Mouse (Mus musculus): ENCODE data around the gene Sun1. TPM values are rescaled to one million over a fixed set of nuclear protein-coding genes. Genes with fewer than 3 reads are reported as not detected.

Gene Sun1
- polyA plus RNA-seq, 1 experiment from 2014 or later = 48.6 TPM

DNA sequence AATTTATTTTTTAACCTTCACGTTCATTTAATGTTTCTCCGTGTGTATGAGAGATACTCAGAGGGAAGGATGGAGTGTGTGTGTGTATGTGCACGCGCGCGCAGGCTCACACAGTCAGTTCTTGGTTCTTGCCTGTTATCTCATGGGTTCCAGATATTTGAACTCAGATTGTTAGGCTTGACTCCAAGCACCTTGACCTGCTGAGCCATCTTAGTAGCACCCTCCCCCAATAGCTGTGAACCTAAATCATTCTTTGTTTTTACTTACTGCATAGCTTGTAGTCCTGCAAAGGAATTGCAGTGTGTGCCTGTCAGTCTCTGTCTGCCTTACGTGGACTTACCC lies 9.2 kb downstream of the Sun1 start:
- no peak overlapping the region for H3K9ac ChIP-seq
- ATAC-seq (ENCODE audit: insufficient read depth, low FRiP score, low read depth) = no peak
- no peaks in the 10 kb centered on the region for H3K4me1 ChIP-seq
- no peak overlapping the region for H3K27ac ChIP-seq
- H3K9me3 ChIP-seq = no peaks in the 10 kb centered on the region
- H3K4me3 ChIP-seq (replicated peaks) = no peak overlapping the region
- H3K27me3 ChIP-seq (replicated peaks) = no peaks in the 10 kb centered on the region
- WGBS = 93% methylated on average over 7 of the region's 7 CpGs
- no peaks in the 10 kb centered on the region; the same call in 1 of the 2 replicates for H3K36me3 ChIP-seq
- no peak overlapping the region for H3K4me2 ChIP-seq

DNA sequence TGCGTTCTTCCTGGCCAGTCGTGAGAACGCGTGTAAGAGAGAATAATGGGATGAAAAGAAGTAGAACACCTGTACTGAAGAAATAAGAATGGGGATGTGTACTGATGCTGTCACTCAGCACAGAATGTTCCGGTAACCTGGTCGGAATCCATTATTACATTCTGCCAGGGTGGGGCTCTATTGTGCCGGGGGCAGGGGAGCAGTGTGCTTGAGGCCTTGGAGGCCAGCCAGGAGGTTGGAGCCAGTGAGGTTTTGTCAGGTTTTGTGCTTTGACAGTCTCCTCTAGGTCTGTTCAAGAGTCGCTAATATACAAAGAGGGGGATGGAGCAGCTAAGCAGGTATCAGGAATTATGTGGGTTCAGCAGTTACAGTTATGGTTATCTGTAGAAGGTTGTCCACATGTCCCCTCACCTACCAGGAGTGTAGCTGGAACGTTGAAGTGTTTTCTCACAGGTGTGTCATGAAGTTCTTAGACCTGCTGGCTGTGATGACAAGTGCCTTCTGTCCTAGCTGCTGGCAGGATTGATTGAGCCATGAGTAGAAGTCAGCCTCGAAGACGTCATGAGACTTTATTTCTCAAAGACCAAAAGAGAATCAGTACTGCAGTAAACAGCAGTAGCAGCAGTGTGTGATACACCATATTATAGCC lies 11.4 kb downstream of the Sun1 start:
- Histone ChIP-seq H3K4me1 (no peaks in the 10 kb centered on the region), H3K27ac (no peak overlapping the region), H3K36me3 (peaks cover 7% of the 10 kb centered on the region), H3K9ac (no peak overlapping the region), H3K4me2 (no peak overlapping the region), H3K27me3 (replicated peaks) (no peaks in the 10 kb centered on the region), H3K4me3 (replicated peaks) (no peak overlapping the region), H3K9me3 (no peaks in the 10 kb centered on the region)
- ATAC-seq (ENCODE audit: insufficient read depth, low FRiP score, low read depth) = no peak
- 80% methylated on average over 11 of the region's 11 CpGs for WGBS

DNA sequence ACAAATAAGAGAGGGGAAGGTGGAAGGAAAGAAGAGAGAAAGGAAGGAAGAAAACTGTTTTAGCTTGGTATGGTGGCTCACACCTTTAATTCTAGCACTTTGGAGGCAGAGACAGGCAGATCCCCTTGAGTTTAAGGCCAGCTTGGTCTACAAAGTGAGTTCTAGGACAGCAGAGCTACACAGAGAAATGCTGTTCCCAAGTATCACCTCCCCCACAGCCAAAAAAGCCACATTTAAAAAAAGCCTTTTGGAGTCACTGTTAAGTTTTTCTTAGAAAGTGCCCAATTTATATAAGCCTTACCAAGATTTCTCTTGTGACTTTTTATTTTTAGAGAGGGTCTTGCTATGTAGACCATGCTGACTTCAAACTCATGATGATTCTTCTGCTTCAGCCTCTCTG lies 13.9 kb downstream of the Sun1 start:
- no peaks in the 10 kb centered on the region for H3K27me3 ChIP-seq (replicated peaks)
- H3K36me3 ChIP-seq = peaks cover 9% of the 10 kb centered on the region
- H3K27ac ChIP-seq = no peak overlapping the region
- no peaks in the 10 kb centered on the region for H3K9me3 ChIP-seq
- H3K4me3 ChIP-seq (replicated peaks) = no peak overlapping the region
- no peaks in the 10 kb centered on the region for H3K4me1 ChIP-seq
- ATAC-seq (ENCODE audit: insufficient read depth, low FRiP score, low read depth) = no peak
- no peak overlapping the region for H3K9ac ChIP-seq
- no peak overlapping the region for H3K4me2 ChIP-seq

DNA sequence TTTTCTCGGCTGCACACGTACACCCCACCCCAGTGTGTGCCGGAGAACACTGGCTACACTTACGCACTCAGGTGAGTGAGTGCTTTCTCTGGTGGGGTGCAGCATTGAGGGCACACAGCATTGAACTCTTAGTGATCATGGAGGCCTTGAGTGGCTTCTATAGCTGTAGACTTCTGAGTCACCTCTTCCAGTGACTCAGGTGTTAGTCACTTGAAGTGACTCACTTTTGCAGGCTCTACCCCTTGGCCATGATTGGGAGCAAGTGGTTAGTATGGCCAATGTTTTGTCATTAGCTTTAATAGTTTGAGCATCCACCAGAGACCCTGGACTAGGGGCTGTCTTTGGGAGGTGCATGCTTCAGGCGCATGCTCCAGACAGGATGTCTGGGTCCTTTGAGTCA lies 14.7 kb downstream of the Sun1 start:
- ATAC-seq (ENCODE audit: insufficient read depth, low FRiP score, low read depth) = no peak
- Histone ChIP-seq H3K9me3 (no peaks in the 10 kb centered on the region), H3K36me3 (peaks cover 11% of the 10 kb centered on the region), H3K9ac (no peak overlapping the region), H3K27me3 (replicated peaks) (no peaks in the 10 kb centered on the region), H3K4me3 (replicated peaks) (no peak overlapping the region), H3K27ac (no peak overlapping the region), H3K4me2 (no peak overlapping the region), H3K4me1 (no peaks in the 10 kb centered on the region)
- WGBS = 96% methylated on average over 5 of the region's 5 CpGs

DNA sequence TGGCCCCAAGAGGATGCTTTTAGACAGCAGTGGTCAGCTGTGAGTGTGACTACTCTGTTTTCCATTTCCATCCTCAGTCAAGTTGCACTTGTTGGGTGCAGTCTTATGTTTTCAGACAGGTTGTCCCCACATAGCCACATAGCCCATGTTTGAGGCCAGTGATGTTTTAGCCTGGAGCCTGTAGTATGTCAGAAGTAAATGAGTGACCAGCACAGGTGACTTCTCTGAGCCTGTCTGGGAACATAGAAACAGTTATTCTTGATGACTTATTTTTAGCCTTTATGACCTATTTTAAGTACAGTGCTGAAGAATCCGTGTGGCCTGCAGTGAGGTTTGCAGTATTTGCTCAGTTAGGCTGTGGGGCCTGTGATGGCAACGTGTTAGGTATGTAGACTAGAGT lies 15.7 kb downstream of the Sun1 start:
- peaks cover 14% of the 10 kb centered on the region for H3K36me3 ChIP-seq
- H3K4me1 ChIP-seq = no peaks in the 10 kb centered on the region
- H3K27me3 ChIP-seq (replicated peaks) = no peaks in the 10 kb centered on the region
- H3K27ac ChIP-seq = no peak overlapping the region
- no peak for ATAC-seq (ENCODE audit: insufficient read depth, low FRiP score, low read depth)
- H3K9me3 ChIP-seq = no peaks in the 10 kb centered on the region
- 79% methylated on average over 2 of the region's 2 CpGs for WGBS
- H3K9ac ChIP-seq = no peak overlapping the region
- H3K4me2 ChIP-seq = no peak overlapping the region
- no peak overlapping the region for H3K4me3 ChIP-seq (replicated peaks)

DNA sequence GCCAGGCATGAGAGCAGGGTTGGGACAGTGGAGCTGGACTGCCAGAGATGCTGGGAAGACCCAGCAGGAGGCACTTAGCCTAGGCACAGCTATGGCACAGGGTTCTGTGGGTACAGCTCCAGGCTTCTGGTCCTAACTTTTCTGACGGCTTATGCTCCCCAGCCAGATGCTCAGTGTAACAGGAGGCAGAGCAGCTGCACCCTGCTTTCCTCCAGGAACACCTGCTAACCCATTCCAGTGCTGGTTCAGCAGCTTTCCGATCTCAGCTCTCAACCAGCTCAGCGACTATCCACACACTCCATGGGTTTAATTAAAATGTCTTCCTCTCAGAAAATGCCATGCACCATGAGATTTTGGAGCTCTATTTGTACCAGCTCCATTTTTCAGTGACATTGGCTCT lies 16.3 kb downstream of the Sun1 start:
- Histone ChIP-seq H3K36me3 (peaks cover 20% of the 10 kb centered on the region), H3K4me1 (no peaks in the 10 kb centered on the region), H3K9me3 (no peaks in the 10 kb centered on the region), H3K27ac (no peak overlapping the region), H3K27me3 (replicated peaks) (no peaks in the 10 kb centered on the region), H3K4me2 (no peak overlapping the region), H3K9ac (no peak overlapping the region), H3K4me3 (replicated peaks) (no peak overlapping the region)
- no peak for ATAC-seq (ENCODE audit: insufficient read depth, low FRiP score, low read depth)
- 88% methylated on average over 3 of the region's 3 CpGs for WGBS

DNA sequence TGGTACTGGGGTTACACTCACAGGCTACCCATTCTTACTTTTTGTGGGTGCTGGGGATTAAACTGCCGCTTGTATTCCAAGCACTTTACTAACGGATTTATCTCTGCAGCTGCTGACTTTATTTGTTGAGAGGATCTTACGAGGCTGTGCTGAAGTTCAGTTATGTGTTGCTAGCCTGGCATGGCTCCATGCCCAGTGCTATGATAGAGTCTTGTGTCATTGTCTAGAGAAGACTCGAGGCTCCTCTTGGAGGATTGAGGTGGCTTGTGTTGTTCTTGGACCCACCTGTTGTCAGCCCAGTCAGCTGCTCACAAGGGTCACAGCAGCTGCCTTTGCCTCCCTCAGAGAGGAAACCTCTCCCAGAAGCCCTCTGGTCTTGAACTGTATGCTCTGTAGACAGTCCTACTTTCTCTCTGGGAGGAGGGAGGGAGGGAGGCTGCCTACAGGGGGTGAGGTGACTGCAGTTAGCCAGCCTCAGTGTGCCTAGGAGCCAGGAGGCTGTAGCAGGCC lies 19.6 kb downstream of the Sun1 start:
- H3K4me3 ChIP-seq (replicated peaks) = no peak overlapping the region
- peaks cover 20% of the 10 kb centered on the region for H3K36me3 ChIP-seq
- H3K9ac ChIP-seq = no peak overlapping the region
- 85% methylated on average over 4 of the region's 4 CpGs for WGBS
- no peak overlapping the region for H3K4me2 ChIP-seq
- H3K9me3 ChIP-seq = no peaks in the 10 kb centered on the region
- H3K4me1 ChIP-seq = no peaks in the 10 kb centered on the region
- ATAC-seq (ENCODE audit: insufficient read depth, low FRiP score, low read depth) = no peak
- no peak overlapping the region for H3K27ac ChIP-seq
- H3K27me3 ChIP-seq (replicated peaks) = no peaks in the 10 kb centered on the region

DNA sequence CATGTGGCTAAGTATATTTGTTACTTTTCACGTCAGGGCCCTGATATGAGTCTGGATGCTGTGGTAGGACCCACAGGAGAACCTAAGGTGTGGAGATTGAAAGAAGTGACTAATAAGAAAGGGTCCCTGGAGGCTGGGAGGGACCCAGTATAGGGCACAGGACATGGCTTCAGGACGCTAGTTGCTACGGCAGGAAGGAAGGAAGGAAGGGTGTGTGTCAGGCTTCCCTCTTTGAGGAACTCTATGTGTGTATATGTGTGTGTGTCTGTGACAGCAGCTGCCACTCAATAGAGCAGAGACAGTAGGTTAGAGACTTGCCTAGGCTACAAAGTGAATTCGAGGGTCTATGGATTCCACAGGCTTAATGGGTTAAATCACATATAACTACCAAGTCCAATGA lies 20.2 kb downstream of the Sun1 start:
- no peak overlapping the region for H3K4me3 ChIP-seq (replicated peaks)
- peaks cover 21% of the 10 kb centered on the region for H3K36me3 ChIP-seq
- H3K9me3 ChIP-seq = no peaks in the 10 kb centered on the region
- no peak overlapping the region for H3K9ac ChIP-seq
- 87% methylated on average over 4 of the region's 4 CpGs for WGBS
- H3K4me1 ChIP-seq = no peaks in the 10 kb centered on the region
- H3K27ac ChIP-seq = no peak overlapping the region
- H3K27me3 ChIP-seq (replicated peaks) = no peaks in the 10 kb centered on the region
- H3K4me2 ChIP-seq = no peak overlapping the region
- no peak for ATAC-seq (ENCODE audit: insufficient read depth, low FRiP score, low read depth)

DNA sequence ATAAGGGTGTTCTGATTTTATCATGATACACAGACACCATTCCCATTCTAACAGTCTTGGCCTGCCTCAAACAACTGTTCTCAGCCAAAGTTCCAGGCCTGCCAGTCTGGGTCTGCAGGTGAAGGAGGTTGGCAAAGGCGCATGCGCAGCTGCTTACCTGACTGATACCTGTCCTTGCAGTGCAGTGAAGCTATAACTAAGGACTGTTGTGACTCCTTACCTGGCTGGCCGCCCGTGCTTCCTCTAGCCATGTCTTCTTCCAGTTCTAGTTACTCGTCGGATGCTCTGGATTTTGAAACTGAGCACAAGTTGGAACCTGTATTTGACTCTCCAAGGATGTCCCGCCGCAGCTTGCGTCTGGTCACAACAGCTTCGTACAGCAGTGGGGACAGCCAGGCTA lies 22.9 kb downstream of the Sun1 start:
- WGBS = 89% methylated on average over 10 of the region's 10 CpGs
- no peak for ATAC-seq (ENCODE audit: insufficient read depth, low FRiP score, low read depth)
- peaks cover 36% of the 10 kb centered on the region for H3K36me3 ChIP-seq
- H3K9ac ChIP-seq = no peak overlapping the region
- H3K27ac ChIP-seq = no peak overlapping the region
- H3K27me3 ChIP-seq (replicated peaks) = no peaks in the 10 kb centered on the region
- H3K4me1 ChIP-seq = no peaks in the 10 kb centered on the region
- no peaks in the 10 kb centered on the region for H3K9me3 ChIP-seq
- H3K4me2 ChIP-seq = no peak overlapping the region
- no peak overlapping the region for H3K4me3 ChIP-seq (replicated peaks)

DNA sequence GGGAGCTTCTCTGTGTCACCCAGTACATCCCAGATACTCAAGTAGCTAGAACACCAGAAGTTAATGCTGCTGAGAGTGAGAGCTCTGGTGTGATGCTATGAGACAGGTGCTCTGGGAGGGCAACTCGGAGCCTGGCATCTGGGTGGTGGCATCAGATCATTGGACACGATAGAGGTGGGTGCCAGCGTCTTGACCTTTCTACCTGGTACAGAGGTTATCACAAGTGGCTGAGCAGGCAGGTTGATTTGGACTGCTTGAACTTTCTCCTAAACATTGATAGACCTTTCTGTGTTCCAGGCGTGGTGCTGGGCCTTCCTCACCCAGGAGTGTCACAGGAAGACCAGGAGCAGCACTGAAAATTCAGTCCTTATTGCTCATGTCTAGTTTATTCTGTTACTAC lies 26.8 kb downstream of the Sun1 start:
- no peaks in the 10 kb centered on the region for H3K9me3 ChIP-seq
- H3K36me3 ChIP-seq = peaks cover 52% of the 10 kb centered on the region
- H3K9ac ChIP-seq = no peak overlapping the region
- H3K4me1 ChIP-seq = no peaks in the 10 kb centered on the region
- 93% methylated on average over 4 of the region's 4 CpGs for whole genome bisulfite sequencing
- no peak overlapping the region for H3K27ac ChIP-seq
- H3K4me3 ChIP-seq (replicated peaks) = no peak overlapping the region
- no peaks in the 10 kb centered on the region for H3K27me3 ChIP-seq (replicated peaks)
- ATAC-seq (ENCODE audit: insufficient read depth, low FRiP score, low read depth) = no peak
- H3K4me2 ChIP-seq = no peak overlapping the region

DNA sequence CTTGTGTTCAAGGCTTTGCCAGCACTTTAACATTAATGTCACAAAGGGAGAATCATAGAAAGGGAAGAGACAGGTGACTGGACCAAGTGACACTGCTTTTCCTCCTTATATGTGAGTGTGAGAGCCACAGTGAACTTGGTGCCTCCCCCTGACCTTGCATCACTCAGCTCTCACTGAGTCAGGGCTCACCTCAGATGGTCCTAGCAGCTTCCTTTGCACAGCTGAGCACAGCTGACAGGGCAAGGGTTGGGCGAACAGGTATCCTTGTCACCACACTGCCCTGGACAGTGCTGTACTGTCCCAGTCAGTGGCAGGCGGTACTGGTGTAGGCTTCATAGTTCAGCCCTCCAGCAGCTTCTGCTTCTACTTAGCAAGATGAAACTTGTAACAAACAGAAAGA lies 27.2 kb downstream of the Sun1 start:
- no peak overlapping the region for H3K9ac ChIP-seq
- 95% methylated on average over 2 of the region's 2 CpGs for WGBS
- peaks cover 52% of the 10 kb centered on the region for H3K36me3 ChIP-seq
- no peak overlapping the region for H3K4me2 ChIP-seq
- no peaks in the 10 kb centered on the region for H3K27me3 ChIP-seq (replicated peaks)
- no peaks in the 10 kb centered on the region for H3K4me1 ChIP-seq
- no peak overlapping the region for H3K4me3 ChIP-seq (replicated peaks)
- H3K27ac ChIP-seq = no peak overlapping the region
- ATAC-seq (ENCODE audit: insufficient read depth, low FRiP score, low read depth) = no peak
- no peaks in the 10 kb centered on the region for H3K9me3 ChIP-seq

DNA sequence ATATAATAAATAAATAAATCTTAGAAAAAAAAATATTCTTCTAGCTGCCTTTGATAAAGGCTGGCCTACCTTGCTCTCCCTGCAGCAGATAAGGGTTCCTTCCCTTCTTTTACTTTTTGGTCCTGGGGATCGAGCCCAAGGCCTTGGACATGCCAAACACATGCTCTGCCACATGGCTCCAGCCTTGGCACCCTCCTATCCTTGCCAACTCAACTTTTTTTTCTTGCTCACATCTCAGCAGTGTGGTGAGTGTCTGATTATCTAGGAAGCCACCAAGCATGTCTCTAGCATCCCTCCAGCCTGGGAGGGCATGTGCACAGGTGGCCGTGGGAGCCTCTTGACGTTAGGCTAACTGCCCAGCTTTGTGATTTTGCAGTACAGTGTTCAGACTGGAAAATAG lies 27.9 kb downstream of the Sun1 start:
- peaks cover 59% of the 10 kb centered on the region for H3K36me3 ChIP-seq
- 92% methylated on average over 3 of the region's 3 CpGs for WGBS

DNA sequence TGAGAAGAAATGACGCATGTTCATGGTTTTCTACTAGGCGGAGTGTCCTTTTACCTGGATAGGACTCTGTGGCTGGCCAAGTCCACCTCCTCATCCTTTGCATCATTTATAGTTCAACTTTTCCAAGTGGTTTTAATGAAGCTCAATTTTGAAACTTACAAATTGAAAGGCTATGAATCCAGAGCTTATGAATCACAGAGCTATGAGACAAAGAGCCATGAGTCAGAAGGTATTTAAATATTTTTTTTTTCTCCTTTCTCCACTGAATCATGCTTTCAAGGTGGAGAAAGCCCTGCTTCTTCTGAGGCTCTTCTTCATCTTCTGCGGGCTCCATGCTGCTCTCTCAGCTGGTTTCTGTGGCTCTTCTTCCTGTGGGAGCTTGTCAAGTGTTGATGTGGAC lies 29.3 kb downstream of the Sun1 start:
- no peak for ATAC-seq (ENCODE audit: insufficient read depth, low FRiP score, low read depth)
- Histone ChIP-seq H3K4me3 (replicated peaks) (no peak overlapping the region), H3K27ac (no peak overlapping the region), H3K4me2 (no peak overlapping the region), H3K9ac (no peak overlapping the region), H3K9me3 (no peaks in the 10 kb centered on the region), H3K27me3 (replicated peaks) (no peaks in the 10 kb centered on the region), H3K4me1 (no peaks in the 10 kb centered on the region), H3K36me3 (peaks cover 73% of the 10 kb centered on the region)
- 95% methylated on average over 3 of the region's 3 CpGs for WGBS

More for the DNA sequence above, 27.9 kb downstream of the Sun1 start:
- Histone ChIP-seq H3K27ac (no peak overlapping the region), H3K4me1 (no peaks in the 10 kb centered on the region), H3K9me3 (no peaks in the 10 kb centered on the region), H3K9ac (no peak overlapping the region), H3K4me2 (no peak overlapping the region), H3K27me3 (replicated peaks) (no peaks in the 10 kb centered on the region), H3K4me3 (replicated peaks) (no peak overlapping the region)
- no peak for ATAC-seq (ENCODE audit: insufficient read depth, low FRiP score, low read depth)
